Mouse (Mus musculus): ENCODE results near the gene Anxa9.
"Not testable (repeated sequence)": the region's sequence is repeated elsewhere in the genome, so short reads cannot be mapped to it uniquely, and the experiment has no call there.

GRCm38 (mm10) chr3:95355911-95356544 lies 49.1 kb upstream of the Anxa9 start:
- not testable (repeated sequence) for TF ChIP-seq POLR2A (IDR thresholded peaks at IDR 0.05; ENCODE audit: low read depth, low read length); CTCF (IDR thresholded peaks at IDR 0.05; ENCODE audit: extremely low read depth, insufficient read length, insufficient replicate concordance, low read depth, low read length)
